Mouse (Mus musculus) hindbrain, embryonic 15.5 days (tissue): ENCODE results near the gene Cenpk. TPM values are rescaled to one million over a fixed set of nuclear protein-coding genes. Genes with fewer than 3 reads are reported as not detected.
"Not testable (repeated sequence)": the region's sequence is repeated elsewhere in the genome, so short reads cannot be mapped to it uniquely, and the experiment has no call there.

Source experiments
- ATAC-seq: fragments of 200-750 bp; cut with Nextera tagmentation; 2 replicates; pipeline ENCODE4 v1.8.0; 2017; ENCODE audit warnings: low read depth, moderate number of reproducible peaks, moderate TSS enrichment; ENCODE audit not compliant: low FRiP score
- H3K27ac ChIP-seq: fragments of 300-500 bp; sonication (generic); replicated peaks from 2 replicates; pipeline ENCODE4 v1.5.1; 2015; ENCODE audit warnings: mild to moderate bottlenecking, inconsistent platforms
- H3K27me3 ChIP-seq: fragments of 300-500 bp; sonication (generic); 2 replicates; pipeline ENCODE4 v1.6.1; 2015; ENCODE audit warnings: control low read depth, inconsistent platforms
- H3K36me3 ChIP-seq: fragments of 300-500 bp; sonication (generic); 2 replicates; pipeline ENCODE4 v1.6.1; 2015; ENCODE audit warnings: control low read depth, inconsistent platforms
- H3K4me1 ChIP-seq: fragments of 300-500 bp; sonication (generic); replicated peaks from 2 replicates; pipeline ENCODE4 v1.6.1; 2015; ENCODE audit warnings: control low read depth, inconsistent platforms
- H3K4me2 ChIP-seq: fragments of 300-500 bp; sonication (generic); 2 replicates; pipeline ENCODE4 v1.6.1; 2015; ENCODE audit warnings: moderate library complexity, mild to moderate bottlenecking, inconsistent platforms
- H3K4me3 ChIP-seq: fragments of 300-500 bp; sonication (generic); 2 replicates; pipeline ENCODE4 v1.5.1; 2015; ENCODE audit warnings: mild to moderate bottlenecking, inconsistent platforms
- H3K9ac ChIP-seq: fragments of 300-500 bp; sonication (generic); 2 replicates; pipeline ENCODE4 v1.6.1; 2015; ENCODE audit warnings: inconsistent platforms
- H3K9me3 ChIP-seq: fragments of 300-500 bp; sonication (generic); 2 replicates; pipeline ENCODE4 v1.6.1; 2016; ENCODE audit warnings: control low read depth, inconsistent platforms
- WGBS: fragments of 180-500 bp; shearing (Covaris S2); methylation state at CpG from one replicate; pipeline ENCODE4 v1.1.7; 2015; 5-methylcytosine and 5-hydroxymethylcytosine counted together
- polyA plus RNA-seq: library from polyadenylated mRNA; unstranded; fragments of >200 nt; fragmentation: Nextera tagmentation; extraction: Ambion mirVana; gene quantifications from 2 replicates; pipeline ENCODE4 v1.2.1, GENCODE M21; 2015

Gene Cenpk
- polyA plus RNA-seq: 16.2 and 17.7 TPM in 2 replicates

GRCm38 (mm10) chr13:104228384-104229066, at the start of gene Cenpk, which contains the start of gene Ppwd1:
Gene Cenpk, plus strand, starts transcription at chr13:104228611.
Gene Ppwd1, minus strand, starts transcription at chr13:104228843.
- H3K27me3 ChIP-seq: no peaks in the 10 kb centered on the region
- under 1% methylated on average over 55 of the region's 55 CpGs for WGBS
- H3K36me3 ChIP-seq: no peaks in the 10 kb centered on the region
- peaks cover 17% of the 10 kb centered on the region for H3K4me1 ChIP-seq
- peak within 1 kb of the TSS; percentile 91 for H3K4me2 ChIP-seq
- H3K27ac ChIP-seq: peak within 1 kb of the TSS; percentile 91
- ATAC-seq: peak; percentile 99
- H3K9me3 ChIP-seq: no peaks in the 10 kb centered on the region
- H3K4me3 ChIP-seq: peak within 1 kb of the TSS; percentile 76
- peak within 1 kb of the TSS; percentile 78 for H3K9ac ChIP-seq

- Histone ChIP-seq H3K27me3 (no peaks in the 10 kb centered on the region), H3K9ac (peak within 1 kb of the TSS; percentile 75), H3K4me3 (peak within 1 kb of the TSS; percentile 94), H3K9me3 (no peaks in the 10 kb centered on the region), H3K4me2 (peak within 1 kb of the TSS; percentile 83), H3K36me3 (peaks cover 13% of the 10 kb centered on the region), H3K4me1 (peaks cover 17% of the 10 kb centered on the region), H3K27ac (peak within 1 kb of the TSS; percentile 86)
- under 1% methylated on average over 38 of the region's 38 CpGs for WGBS
- ATAC-seq: peak; percentile 99
These were observed 49.7 kb upstream of the Cenpk start, which contains the start of gene Trim23 for GRCm38 (mm10) chr13:104178650-104179121. Gene Trim23, plus strand, starts transcription at chr13:104178797.

GRCm38 (mm10) chr13:104179176-104179888, 49.1 kb upstream of the Cenpk start:
- peaks cover 16% of the 10 kb centered on the region for H3K36me3 ChIP-seq
- H3K9ac ChIP-seq: peak overlapping the region; percentile 75
- peak overlapping the region; percentile 63 for H3K4me2 ChIP-seq
- H3K27ac ChIP-seq: peak overlapping the region; percentile 86
- no peak for ATAC-seq
- H3K9me3 ChIP-seq: no peaks in the 10 kb centered on the region
- no peaks in the 10 kb centered on the region for H3K27me3 ChIP-seq
- H3K4me3 ChIP-seq: peak overlapping the region; percentile 94
- peaks cover 17% of the 10 kb centered on the region for H3K4me1 ChIP-seq
- 25% methylated on average over 13 of the region's 13 CpGs for WGBS

GRCm38 (mm10) chr13:104187357-104187756, 41.1 kb upstream of the Cenpk start:
- no peak for ATAC-seq
- 95% methylated on average over 4 of the region's 4 CpGs for WGBS
- Histone ChIP-seq H3K27me3 (no peaks in the 10 kb centered on the region), H3K27ac (no peak overlapping the region), H3K4me3 (no peak overlapping the region), H3K4me2 (no peak overlapping the region), H3K36me3 (peaks cover 46% of the 10 kb centered on the region), H3K4me1 (no peaks in the 10 kb centered on the region), H3K9ac (no peak overlapping the region), H3K9me3 (no peaks in the 10 kb centered on the region)

- not testable (repeated sequence) for H3K4me3 ChIP-seq, H3K9me3 ChIP-seq, H3K4me2 ChIP-seq, H3K27ac ChIP-seq, H3K9ac ChIP-seq, H3K27me3 ChIP-seq, ATAC-seq, H3K4me1 ChIP-seq
- peaks cover 20% of the 10 kb centered on the region for H3K36me3 ChIP-seq
These were observed 32.5 kb upstream of the Cenpk start for GRCm38 (mm10) chr13:104195891-104196290.

- Histone ChIP-seq H3K4me1 (no peaks in the 10 kb centered on the region), H3K4me3 (no peak overlapping the region), H3K27ac (no peak overlapping the region), H3K4me2 (no peak overlapping the region), H3K9me3 (no peaks in the 10 kb centered on the region), H3K36me3 (peaks cover 29% of the 10 kb centered on the region), H3K9ac (no peak overlapping the region), H3K27me3 (no peaks in the 10 kb centered on the region)
- 74% methylated on average over 1 of the region's 1 CpGs for WGBS
- no peak for ATAC-seq
These were observed 24.1 kb upstream of the Cenpk start for GRCm38 (mm10) chr13:104204313-104204712.

GRCm38 (mm10) chr13:104227478-104227877, 933 bp upstream of the Cenpk start:
- Histone ChIP-seq H3K4me3 (peak overlapping the region; percentile 76), H3K4me1 (peaks cover 17% of the 10 kb centered on the region), H3K27ac (no peak overlapping the region), H3K36me3 (no peaks in the 10 kb centered on the region), H3K9me3 (no peaks in the 10 kb centered on the region), H3K27me3 (no peaks in the 10 kb centered on the region), H3K9ac (0 out of 2 replicates have a peak overlapping the region, but pooled peaks have one; percentile 14), H3K4me2 (peak overlapping the region; percentile 91)
- 73% methylated on average over 3 of the region's 3 CpGs for WGBS
- no peak for ATAC-seq

- no peaks in the 10 kb centered on the region for H3K27me3 ChIP-seq
- no peaks in the 10 kb centered on the region for H3K36me3 ChIP-seq
- H3K4me1 ChIP-seq: peaks cover 17% of the 10 kb centered on the region
- no peaks in the 10 kb centered on the region for H3K9me3 ChIP-seq
- H3K9ac ChIP-seq: peak overlapping the region; percentile 60
- H3K4me2 ChIP-seq: peak overlapping the region; percentile 91
- peak; percentile 21; the same call in 1 of the 2 replicates for ATAC-seq
- H3K27ac ChIP-seq: no peak overlapping the region
- peak overlapping the region; percentile 76 for H3K4me3 ChIP-seq
- 7% methylated on average over 15 of the region's 15 CpGs for WGBS
These were observed 770 bp downstream of the Cenpk start for GRCm38 (mm10) chr13:104229181-104229580.

- no peak for ATAC-seq
- no peak overlapping the region for H3K27ac ChIP-seq
- H3K4me2 ChIP-seq: no peak overlapping the region
- no peak overlapping the region for H3K9ac ChIP-seq
- H3K4me3 ChIP-seq: no peak overlapping the region
- WGBS: 94% methylated on average over 3 of the region's 3 CpGs
- H3K9me3 ChIP-seq: no peaks in the 10 kb centered on the region
- no peaks in the 10 kb centered on the region for H3K36me3 ChIP-seq
- no peaks in the 10 kb centered on the region for H3K27me3 ChIP-seq
- no peaks in the 10 kb centered on the region for H3K4me1 ChIP-seq
These were observed 30.6 kb downstream of the Cenpk start for GRCm38 (mm10) chr13:104258997-104259396.

GRCm38 (mm10) chr13:104285031-104285431, 56.6 kb downstream of the Cenpk start:
- Histone ChIP-seq H3K27me3 (no peaks in the 10 kb centered on the region), H3K36me3 (no peaks in the 10 kb centered on the region), H3K9ac (no peak overlapping the region), H3K27ac (peak overlapping the region; percentile 66), H3K4me2 (peak overlapping the region; percentile 71), H3K9me3 (no peaks in the 10 kb centered on the region), H3K4me1 (peaks cover 23% of the 10 kb centered on the region), H3K4me3 (no peak overlapping the region)
- peak; percentile 27; the same call in 1 of the 2 replicates for ATAC-seq
- 5% methylated on average over 2 of the region's 2 CpGs for WGBS

- H3K27ac ChIP-seq: peak overlapping the region; percentile 66
- H3K9ac ChIP-seq: peak overlapping the region; percentile 25
- under 1% methylated on average over 10 of the region's 10 CpGs for WGBS
- H3K4me3 ChIP-seq: peak overlapping the region; percentile 41
- peaks cover 23% of the 10 kb centered on the region for H3K4me1 ChIP-seq
- no peaks in the 10 kb centered on the region for H3K27me3 ChIP-seq
- H3K9me3 ChIP-seq: no peaks in the 10 kb centered on the region
- H3K36me3 ChIP-seq: no peaks in the 10 kb centered on the region
- H3K4me2 ChIP-seq: peak overlapping the region; percentile 71
- no peak for ATAC-seq
These were observed 57.4 kb downstream of the Cenpk start for GRCm38 (mm10) chr13:104285737-104286311.

- WGBS: 1% methylated on average over 4 of the region's 4 CpGs
- no peaks in the 10 kb centered on the region for H3K27me3 ChIP-seq
- peaks cover 23% of the 10 kb centered on the region for H3K4me1 ChIP-seq
- no peaks in the 10 kb centered on the region for H3K9me3 ChIP-seq
- peak overlapping the region; percentile 71 for H3K4me2 ChIP-seq
- peak overlapping the region; percentile 41 for H3K4me3 ChIP-seq
- peak overlapping the region; percentile 66 for H3K27ac ChIP-seq
- ATAC-seq: no peak
- H3K9ac ChIP-seq: 0 out of 2 replicates have a peak overlapping the region, but pooled peaks have one; percentile 29
- no peaks in the 10 kb centered on the region for H3K36me3 ChIP-seq
These were observed 57.9 kb downstream of the Cenpk start for GRCm38 (mm10) chr13:104286336-104286735.
